Mouse (Mus musculus): ENCODE results near the gene Ace3.

DNA sequence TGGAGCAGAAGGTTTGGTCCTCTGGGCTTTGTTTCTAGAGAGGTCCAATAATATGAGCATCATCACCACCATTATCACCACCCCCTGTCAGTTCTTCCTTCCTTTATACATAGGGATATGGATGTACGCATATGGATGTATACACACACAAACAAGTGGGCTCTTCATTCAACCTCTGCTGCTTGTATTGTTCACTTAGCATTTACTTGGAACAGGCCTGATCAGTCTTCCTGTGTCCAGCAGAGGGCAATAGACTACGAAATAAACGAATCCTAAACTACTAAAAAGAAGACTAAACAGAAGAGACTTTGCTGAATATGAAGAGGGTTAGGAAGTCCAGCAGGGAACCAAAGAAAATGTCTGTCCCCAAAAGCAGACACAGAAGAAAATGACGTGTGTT lies 7.2 kb downstream of the Ace3 start:
- TF ChIP-seq POLR2A (IDR thresholded peaks at IDR 0.05; ENCODE audit: control insufficient read depth, extremely low read depth, insufficient read depth, low read length, poor library complexity) (no peak), CTCF (IDR thresholded peaks at IDR 0.05; ENCODE audit: borderline replicate concordance, control insufficient read depth, extremely low read depth, insufficient read depth, low read length, poor library complexity) (no peak)
